Mouse (Mus musculus): ENCODE measurements at regions not wholly inside any gene's neighbourhood (a gene's known extent, or its start where the extent isn't known, plus 50 kb on each side); places are given as distances from the start of the nearest gene placed in this dataset.

DNA sequence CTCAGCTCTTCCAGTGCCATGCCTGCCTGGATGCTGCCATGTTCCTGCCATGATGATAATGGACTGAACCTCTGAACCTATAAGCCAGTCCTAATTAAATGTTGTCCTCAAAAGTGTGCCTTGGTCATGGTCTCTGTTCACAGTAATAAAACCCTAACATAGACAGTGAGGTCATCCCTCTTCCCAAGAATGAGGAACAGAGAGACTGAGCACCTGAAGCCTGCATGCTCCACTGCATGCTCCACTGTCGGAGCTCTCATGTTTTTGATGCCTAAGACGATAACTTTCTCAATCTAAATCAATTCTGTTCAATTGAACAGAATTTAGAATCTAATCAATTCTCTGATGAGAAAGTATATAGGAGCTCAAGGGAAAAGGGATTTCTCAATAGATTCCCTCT lies 71.1 kb upstream of the Cxcr4 start:
- TF ChIP-seq CTCF (IDR thresholded peaks at IDR 0.05; ENCODE audit: low read depth, low read length) (no peak), POLR2A (IDR thresholded peaks at IDR 0.05; ENCODE audit: extremely low read depth, insufficient read depth, low read length) (no peak)

Measured in liver, adult 2 months (tissue).